Mouse (Mus musculus): ENCODE results near the gene Spg11. TPM values are rescaled to one million over a fixed set of nuclear protein-coding genes. Genes with fewer than 3 reads are reported as not detected.
"Not testable (repeated sequence)": the region's sequence is repeated elsewhere in the genome, so short reads cannot be mapped to it uniquely, and the experiment has no call there.

The Spg11 gene
- polyA plus RNA-seq, 1 experiment: 14.9 TPM

DNA sequence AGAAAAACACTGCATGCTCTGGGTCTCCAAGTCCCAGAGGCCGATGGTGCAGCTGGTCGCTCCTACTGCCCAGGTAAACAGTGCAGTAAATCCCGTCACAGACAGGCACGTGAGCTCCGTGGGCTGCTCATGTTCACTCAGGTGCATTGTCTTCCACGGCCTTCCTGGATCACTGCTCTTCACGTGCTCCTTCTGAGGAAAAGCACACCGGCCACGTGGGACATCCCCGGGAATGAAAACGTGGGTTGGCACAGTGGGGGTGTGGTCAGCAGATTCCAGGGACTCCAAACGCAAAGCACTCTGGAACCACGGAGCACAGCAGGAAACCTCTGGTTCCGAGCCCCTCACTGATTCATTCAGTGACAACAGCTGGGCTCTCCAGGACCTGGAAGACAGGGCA lies 10.1 kb downstream of the Spg11 start:
- no peak for TF ChIP-seq POLR2A (IDR thresholded peaks at IDR 0.05; ENCODE audit: borderline replicate concordance, extremely low read depth, insufficient read depth, insufficient read length, poor library complexity, severe bottlenecking)
- TF ChIP-seq CTCF (IDR thresholded peaks at IDR 0.05; ENCODE audit: borderline replicate concordance, extremely low read depth, insufficient read depth, insufficient read length): no peak
- DNase-seq (ENCODE audit: low read depth): no peak

DNA sequence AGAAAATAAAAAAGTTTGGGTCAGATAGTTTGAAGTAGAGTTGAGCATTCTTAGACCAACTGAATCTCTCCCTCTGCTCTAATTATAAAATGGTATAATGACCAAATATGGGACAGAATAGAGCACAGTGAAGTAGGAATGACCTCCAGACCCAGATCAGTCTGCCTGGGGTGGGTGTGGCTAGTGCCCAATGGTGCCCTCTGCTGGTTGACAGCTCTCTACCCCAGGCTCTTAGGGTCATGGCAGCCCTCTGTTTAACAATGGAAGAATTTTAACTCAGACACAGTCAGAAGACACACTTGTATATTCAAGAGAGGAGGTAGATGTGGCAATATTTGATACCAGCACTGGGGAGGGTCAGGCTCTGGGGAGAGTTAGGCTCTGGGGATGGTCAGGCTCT lies 16.1 kb downstream of the Spg11 start:
- TF ChIP-seq POLR2A (IDR thresholded peaks at IDR 0.05; ENCODE audit: borderline replicate concordance, extremely low read depth, insufficient read depth, insufficient read length, poor library complexity, severe bottlenecking) (no peak), CTCF (IDR thresholded peaks at IDR 0.05; ENCODE audit: borderline replicate concordance, extremely low read depth, insufficient read depth, insufficient read length) (peak; percentile 15; the same call in 1 of the 2 replicates)
- DNase-seq (ENCODE audit: low read depth): no peak

DNA sequence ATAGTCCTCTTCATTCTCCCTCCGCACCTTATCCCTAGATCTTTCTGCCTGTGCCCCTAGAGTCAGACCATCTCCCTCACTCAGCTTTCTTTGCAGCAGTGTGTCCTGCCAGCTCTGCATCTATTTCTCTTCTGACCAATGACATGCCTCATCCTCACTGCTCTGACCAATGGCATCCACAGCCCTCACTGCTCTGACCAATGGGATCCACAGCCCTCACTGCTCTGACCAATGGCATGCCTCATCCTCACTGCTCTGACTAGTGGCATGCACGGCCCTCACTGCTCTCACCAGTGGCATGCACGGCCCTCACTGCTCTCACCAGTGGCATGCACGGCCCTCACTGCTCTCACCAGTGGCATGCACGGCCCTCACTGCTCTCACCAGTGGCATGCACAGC lies 20.5 kb downstream of the Spg11 start:
- not testable (repeated sequence) for DNase-seq (ENCODE audit: low read depth)

- TF ChIP-seq CTCF (IDR thresholded peaks at IDR 0.05; ENCODE audit: borderline replicate concordance, extremely low read depth, insufficient read depth, insufficient read length) (no peak), POLR2A (IDR thresholded peaks at IDR 0.05; ENCODE audit: borderline replicate concordance, extremely low read depth, insufficient read depth, insufficient read length, poor library complexity, severe bottlenecking) (no peak)
- no peak for DNase-seq (ENCODE audit: low read depth)
These were observed 24.3 kb downstream of the Spg11 start for GRCm38 (mm10) chr2:122093844-122094243.

DNA sequence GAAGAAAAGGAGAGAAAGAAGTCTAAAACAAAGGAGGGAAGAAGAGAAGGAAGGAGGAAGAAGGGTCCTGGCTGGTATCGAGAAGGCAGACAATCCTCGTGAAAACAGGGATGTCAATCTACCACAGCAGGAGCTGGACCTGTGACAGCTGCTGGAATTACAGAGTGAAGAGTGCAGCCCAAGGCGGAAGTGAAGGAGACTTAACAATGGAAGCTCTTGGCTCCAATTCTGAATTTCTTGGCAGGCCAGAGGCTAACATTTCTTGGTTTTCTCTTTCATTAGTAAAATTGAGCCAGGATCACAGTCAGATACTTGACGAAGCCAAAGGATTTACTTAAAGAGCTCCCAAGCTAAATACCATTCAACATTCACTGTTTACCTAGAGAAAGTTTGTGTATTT lies 31.7 kb downstream of the Spg11 start:
- TF ChIP-seq POLR2A (IDR thresholded peaks at IDR 0.05; ENCODE audit: borderline replicate concordance, extremely low read depth, insufficient read depth, insufficient read length, poor library complexity, severe bottlenecking) (no peak), CTCF (IDR thresholded peaks at IDR 0.05; ENCODE audit: borderline replicate concordance, extremely low read depth, insufficient read depth, insufficient read length) (no peak)
- DNase-seq (ENCODE audit: low read depth): peak; percentile 69

DNA sequence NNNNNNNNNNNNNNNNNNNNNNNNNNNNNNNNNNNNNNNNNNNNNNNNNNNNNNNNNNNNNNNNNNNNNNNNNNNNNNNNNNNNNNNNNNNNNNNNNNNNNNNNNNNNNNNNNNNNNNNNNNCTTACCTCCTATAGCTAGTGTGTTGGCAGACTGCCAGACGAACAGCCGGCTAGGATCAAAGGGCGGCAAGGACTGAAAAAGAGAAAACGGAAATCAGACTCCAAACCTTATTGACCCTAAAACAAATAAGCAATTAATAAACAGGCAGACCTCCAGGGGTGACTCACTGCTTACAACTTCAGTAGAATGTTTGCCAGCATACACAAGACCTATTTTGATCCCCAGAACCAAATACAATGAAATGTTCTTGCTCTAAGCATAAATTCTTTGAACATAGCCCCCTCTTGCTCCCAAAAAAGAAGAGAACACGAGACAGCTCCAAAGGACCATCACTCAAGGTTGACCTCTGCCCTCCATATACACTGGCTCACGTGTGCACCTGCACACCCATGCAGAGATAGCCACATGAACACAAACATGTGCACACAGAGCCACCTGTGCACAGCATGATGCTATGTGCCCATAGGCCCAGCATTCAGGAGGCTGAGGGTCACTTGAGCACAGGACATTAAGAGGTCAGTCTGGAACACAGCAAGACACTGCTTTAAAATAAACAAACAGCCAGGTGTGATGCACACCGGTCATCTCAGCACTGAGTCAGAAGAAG lies 36.3 kb downstream of the Spg11 start:
- DNase-seq (ENCODE audit: low read depth): peak; percentile 70
- TF ChIP-seq POLR2A (IDR thresholded peaks at IDR 0.05; ENCODE audit: borderline replicate concordance, extremely low read depth, insufficient read depth, insufficient read length, poor library complexity, severe bottlenecking) (no peak), CTCF (IDR thresholded peaks at IDR 0.05; ENCODE audit: borderline replicate concordance, extremely low read depth, insufficient read depth, insufficient read length) (no peak)

- DNase-seq (ENCODE audit: low read depth): peak; percentile 51
- peak; percentile 68; the same call in 1 of the 2 replicates for TF ChIP-seq CTCF (IDR thresholded peaks at IDR 0.05; ENCODE audit: borderline replicate concordance, extremely low read depth, insufficient read depth, insufficient read length)
- TF ChIP-seq POLR2A (IDR thresholded peaks at IDR 0.05; ENCODE audit: borderline replicate concordance, extremely low read depth, insufficient read depth, insufficient read length, poor library complexity, severe bottlenecking): no peak
These were observed 48.3 kb downstream of the Spg11 start for GRCm38 (mm10) chr2:122069922-122070321.

DNA sequence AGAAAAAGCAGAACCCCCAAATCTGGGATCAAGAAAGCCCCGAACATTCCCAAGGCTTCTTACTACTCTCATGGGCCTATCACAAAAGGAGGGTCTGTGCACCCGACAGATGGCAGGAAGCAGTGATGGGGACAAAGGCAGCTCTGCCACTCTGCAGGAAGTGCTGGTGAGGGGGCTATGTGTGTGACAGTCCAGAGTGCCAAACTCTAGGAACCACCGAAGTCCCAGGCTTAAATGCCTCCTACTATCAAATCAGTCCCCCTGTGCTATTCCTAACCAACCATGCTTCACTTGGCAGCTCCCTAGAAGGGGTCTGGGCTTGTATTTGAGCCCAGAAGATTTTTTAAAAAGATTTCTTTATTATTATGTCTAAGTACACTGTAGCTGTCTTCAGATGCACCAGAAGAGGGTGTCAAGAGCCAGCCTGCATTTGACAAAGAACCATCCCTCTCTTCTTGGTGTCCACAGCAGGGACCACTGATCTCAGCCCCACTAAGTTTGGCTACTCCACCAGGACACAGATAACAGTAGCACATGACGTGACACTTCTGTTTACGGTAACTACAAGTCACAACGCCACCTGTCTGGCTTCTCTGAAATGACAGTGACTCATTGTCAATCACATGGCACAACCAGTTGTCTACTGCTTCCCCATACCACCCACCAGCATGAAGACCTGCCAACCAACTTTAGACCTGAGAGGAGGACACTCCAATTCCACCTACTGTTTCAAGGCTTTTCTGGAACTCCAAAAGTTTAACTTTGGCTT lies 48.9 kb downstream of the Spg11 start:
- no peak for DNase-seq (ENCODE audit: low read depth)
- TF ChIP-seq POLR2A (IDR thresholded peaks at IDR 0.05; ENCODE audit: borderline replicate concordance, extremely low read depth, insufficient read depth, insufficient read length, poor library complexity, severe bottlenecking) (no peak), CTCF (IDR thresholded peaks at IDR 0.05; ENCODE audit: borderline replicate concordance, extremely low read depth, insufficient read depth, insufficient read length) (no peak)

DNA sequence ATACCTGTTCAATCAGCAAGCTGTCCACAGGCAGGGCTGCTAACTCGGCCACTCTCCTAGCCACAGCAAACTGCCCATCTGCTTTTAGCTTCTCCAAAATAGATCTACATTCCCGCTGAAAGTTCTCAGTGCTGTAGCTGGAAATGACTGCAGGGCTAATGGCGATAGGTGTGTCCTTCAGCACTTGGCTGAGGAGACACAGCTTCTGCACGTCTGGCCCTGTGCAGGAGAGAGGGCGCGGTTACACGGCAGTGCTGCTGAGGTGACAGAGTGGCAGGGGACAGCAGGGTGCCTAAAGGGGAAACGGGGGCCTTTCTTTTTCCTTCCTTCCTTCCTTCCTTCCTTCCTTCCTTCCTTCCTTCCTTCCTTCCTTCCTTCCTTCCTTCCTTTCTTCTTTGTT lies 51.9 kb downstream of the Spg11 start:
- DNase-seq (ENCODE audit: low read depth): no peak
- TF ChIP-seq POLR2A (IDR thresholded peaks at IDR 0.05; ENCODE audit: borderline replicate concordance, extremely low read depth, insufficient read depth, insufficient read length, poor library complexity, severe bottlenecking): no peak
- no peak for TF ChIP-seq CTCF (IDR thresholded peaks at IDR 0.05; ENCODE audit: borderline replicate concordance, extremely low read depth, insufficient read depth, insufficient read length)

DNA sequence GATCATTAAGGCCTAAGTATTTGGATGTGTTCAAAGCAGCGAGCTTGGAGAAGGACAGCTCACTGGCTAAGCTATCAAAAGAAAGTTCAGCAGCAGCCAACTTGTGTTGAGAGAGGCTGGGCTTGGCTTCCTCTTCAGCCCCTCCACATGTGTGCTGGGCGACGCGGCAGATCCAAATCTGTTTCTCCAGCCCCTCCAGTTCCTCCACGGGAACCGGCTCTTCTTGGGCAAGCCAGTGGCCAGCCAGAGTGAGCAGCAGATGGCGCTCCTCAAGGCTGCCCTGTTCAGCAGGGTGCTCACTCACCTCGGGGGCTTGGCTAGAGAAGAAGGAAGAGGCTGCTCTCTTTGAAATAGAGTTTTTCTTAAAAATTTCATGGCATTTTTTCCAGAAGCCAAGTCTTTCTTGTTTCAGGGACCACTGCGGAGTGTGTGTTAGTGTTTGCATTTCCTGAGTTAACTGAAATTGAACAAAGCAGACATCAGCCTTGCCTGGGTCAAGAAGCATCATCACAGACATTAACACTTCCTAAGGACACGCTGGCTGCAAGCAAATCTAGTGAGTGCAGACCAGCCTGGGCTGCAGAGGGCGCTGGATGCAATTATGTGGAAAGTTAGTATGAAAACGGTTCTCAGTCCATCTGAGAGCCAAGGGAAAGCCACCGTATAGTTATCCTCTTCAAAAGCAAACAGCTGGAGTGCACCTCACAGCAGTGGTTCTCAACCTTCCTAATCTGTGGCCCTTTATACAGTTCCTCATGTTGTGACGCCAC lies 52.8 kb downstream of the Spg11 start:
- peak; percentile 35 for DNase-seq (ENCODE audit: low read depth)
- TF ChIP-seq POLR2A (IDR thresholded peaks at IDR 0.05; ENCODE audit: borderline replicate concordance, extremely low read depth, insufficient read depth, insufficient read length, poor library complexity, severe bottlenecking) (no peak), CTCF (IDR thresholded peaks at IDR 0.05; ENCODE audit: borderline replicate concordance, extremely low read depth, insufficient read depth, insufficient read length) (peak; percentile 45; the same call in 1 of the 2 replicates)

DNA sequence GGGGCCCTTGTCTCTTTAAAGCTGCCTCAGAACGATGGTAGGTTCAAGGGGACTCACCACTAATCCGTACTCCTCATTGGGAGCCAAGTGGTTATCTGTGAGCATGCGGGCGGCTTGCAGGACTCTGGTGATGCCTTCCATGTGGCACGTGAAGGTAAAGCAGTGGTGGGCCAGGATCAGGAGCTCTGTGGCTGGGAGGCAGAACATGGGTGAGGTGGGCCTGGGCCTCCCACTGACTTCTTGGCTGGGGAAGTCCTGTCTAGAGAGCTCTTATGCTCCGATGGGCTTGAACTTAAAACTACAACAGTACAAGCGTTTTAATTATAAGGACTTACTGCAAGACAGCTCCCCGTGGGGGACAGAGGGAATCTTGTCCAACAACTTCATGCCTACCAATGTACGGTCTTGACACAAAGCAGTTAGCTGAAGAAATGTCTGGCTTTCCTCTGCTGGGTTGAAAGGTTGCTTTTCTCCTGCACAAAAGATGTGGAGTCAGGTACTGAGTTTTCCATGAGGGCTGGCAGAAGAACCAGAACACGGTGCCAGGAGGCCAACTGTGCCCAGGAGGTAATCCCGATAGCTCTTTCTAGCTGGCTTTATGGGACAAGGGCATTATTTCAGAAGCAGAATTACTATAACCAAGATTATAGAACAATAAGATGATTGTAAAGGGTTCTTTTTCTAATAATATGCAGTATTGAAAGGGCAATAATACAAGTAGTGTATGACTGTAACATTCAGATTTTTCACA lies 58.6 kb downstream of the Spg11 start:
- no peak for TF ChIP-seq POLR2A (IDR thresholded peaks at IDR 0.05; ENCODE audit: borderline replicate concordance, extremely low read depth, insufficient read depth, insufficient read length, poor library complexity, severe bottlenecking)
- TF ChIP-seq CTCF (IDR thresholded peaks at IDR 0.05; ENCODE audit: borderline replicate concordance, extremely low read depth, insufficient read depth, insufficient read length): no peak
- peak; percentile 11 for DNase-seq (ENCODE audit: low read depth)
